Mouse (Mus musculus) lung, postnatal 4 days (tissue): Measurements from ENCODE around the gene Polr2e.

Experiments used
- DNase-seq, 2 experiments: peaks; one replicate each; pipeline ENCODE4 v3.0.0; 2021

Polr2e gene

DNA sequence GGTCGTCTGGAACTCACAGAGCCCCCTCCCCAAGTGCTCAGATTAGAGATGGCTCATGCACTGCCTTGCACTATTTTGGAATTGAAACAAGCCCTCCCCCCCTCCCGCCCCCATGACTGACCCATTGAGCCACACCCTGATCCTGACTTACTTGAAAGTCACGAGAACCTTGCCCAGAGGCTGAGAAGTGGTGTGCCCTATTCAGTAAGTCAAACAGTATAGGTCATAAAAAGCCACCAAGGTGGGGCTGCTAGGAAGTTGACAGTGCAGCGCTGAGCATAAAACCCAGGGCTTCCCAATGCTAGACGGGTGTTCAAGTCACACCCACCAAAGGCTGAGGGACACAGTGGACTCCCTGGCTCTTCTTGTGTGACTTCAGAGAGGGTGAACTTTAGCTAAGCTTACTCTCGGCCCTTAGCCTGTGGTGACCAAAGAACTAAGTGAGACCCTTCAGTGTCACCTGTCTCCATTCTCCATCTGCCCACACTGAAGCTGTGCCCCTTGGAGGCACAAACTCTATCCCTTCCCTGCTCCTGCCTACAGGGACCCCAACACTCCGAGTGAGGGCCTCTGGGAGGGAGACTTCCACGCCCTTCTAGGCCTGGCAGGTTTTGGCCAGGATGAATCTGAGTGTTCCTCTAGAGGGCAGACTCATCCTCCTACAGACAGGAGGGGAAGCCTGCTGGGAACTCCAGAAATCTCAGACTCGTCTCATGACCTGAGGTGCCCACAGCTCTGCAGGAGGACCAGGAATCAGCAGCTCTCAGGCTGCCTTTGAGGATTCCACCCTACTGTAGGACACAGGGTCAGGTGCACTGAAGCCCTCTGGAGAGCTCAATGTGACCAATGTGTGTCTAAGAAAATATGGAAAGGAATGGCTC, 5.8 kb downstream of the Polr2e start:
- peak; percentile 67 to 75 for DNase-seq

DNA sequence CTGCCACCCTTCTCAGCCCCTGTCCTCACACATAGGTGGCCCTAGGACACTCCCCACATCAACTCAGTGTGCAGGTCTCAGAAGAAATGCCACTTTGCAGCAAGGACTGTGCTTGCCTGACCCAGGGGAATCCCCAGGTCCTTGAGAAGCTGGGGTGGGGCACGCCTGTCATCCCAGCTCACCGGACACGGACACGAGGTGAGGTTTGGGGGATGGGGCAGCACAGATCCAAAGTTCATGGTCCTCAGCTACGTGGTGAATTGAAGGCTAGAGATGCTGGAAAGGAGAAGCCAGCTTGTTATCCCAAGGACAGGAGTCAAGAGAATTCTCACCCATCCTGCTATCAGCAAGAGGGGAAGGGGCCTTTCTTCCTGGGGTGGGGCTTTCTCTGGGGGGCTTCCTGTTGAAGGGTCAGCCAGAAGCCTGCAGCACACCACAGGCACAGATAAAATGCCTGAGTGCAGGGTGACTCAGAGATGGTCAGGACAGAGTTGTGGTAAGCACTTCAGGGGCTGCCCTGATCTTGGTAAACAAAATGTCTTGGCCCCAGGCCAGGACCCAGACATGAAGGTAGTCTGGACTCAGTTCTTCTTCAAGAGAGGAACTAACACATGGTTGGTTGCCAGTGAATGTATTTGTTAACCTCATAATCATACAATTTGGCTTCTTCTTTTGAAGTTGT, 6.7 kb downstream of the Polr2e start:
- peak; percentile 85 to 86 for DNase-seq

DNA sequence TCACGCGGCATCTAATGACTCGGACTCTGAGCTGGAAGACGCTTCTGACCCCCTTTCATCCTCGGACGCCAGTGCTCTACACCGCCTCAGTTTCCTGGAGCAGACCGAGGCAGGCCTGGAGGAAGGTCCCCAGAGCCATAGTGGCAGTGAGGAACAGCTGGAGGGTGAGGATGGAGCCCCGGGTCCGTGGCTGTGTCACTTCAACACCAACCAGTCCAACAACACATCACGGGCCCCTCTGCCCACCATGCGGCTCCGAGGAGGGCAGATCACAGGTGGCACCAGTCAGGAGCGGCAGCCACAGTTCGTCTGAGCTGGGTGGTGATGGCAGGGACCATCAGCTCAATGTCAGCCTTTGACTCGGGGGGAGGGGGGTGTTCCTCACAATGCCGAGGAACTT, 8.9 kb downstream of the Polr2e start:
- no peak for DNase-seq

DNA sequence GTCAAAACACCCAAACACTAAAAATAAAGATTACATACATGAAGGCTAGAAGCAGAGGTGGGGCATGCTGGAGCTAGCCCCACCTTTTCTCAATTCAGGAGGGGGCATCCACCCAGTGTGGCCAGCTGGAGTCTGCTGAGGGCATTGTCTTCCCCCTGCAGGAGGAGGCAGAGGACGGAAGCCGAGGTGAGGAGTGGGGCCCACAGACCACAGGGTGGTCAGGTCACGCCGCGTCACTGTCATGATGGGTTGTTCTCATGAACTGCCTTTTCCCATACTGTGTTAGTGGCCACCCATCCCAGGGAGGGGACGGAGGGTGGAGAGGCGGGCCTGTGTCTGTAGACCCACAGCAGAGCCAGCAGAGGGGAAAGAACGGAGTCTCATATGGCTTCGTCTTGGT, 9.4 kb downstream of the Polr2e start:
- DNase-seq = no peak

DNA sequence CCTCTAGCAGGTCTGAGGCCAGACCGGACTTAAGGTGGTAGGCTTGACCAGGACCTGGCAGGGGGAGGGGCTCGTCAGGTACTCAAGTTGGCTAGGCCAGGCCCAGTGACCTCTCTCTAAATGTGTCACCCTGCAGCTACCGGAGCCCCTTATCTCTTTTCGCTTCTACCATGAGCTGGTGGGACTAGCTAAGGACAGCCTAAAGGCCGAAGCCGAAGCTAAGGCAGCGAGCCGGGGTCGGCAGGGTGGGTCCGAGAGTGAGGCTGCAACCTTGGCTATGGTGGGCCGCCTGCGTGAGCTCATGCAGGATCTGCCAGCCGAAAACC, 11.1 kb downstream of the Polr2e start:
- DNase-seq = no peak

DNA sequence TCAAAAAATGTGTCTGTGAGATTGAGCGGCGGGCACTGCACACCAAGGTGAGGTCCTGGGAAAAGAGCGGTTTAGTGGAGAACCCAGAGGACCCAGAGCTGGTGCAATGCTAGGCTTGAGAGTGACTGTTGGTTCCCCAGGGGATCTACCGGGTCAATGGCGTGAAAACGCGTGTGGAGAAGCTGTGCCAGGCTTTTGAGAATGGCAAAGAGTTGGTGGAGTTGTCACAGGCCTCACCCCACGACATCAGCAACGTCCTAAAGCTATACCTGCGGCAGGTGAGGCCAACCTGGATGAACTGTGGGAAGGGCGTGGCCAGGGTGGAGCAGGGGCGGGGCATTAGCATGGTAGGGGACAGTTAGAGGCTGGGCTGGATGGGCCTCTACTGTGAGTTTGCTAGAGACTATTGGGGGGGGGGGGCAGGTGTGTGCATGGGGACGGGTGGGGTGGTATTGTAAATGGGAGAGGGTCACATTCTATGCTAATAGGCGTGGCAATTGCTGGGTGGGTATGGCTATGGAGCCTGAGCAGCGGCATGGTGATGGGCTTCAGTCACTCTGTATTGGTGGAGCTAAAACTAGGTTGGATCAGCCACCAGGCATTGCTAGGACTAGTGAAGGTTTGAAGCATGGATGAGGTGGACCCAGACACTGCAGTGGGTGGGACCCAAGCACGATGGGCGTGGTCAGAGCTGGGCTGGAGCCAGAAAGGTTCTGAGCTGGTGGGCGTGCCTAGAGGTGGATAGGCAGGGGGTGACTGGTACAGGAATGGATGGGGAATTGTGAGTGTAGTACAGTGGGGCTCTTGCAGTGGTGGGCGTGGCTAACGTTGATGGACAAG, 11.7 kb downstream of the Polr2e start:
- no peak for DNase-seq

DNA sequence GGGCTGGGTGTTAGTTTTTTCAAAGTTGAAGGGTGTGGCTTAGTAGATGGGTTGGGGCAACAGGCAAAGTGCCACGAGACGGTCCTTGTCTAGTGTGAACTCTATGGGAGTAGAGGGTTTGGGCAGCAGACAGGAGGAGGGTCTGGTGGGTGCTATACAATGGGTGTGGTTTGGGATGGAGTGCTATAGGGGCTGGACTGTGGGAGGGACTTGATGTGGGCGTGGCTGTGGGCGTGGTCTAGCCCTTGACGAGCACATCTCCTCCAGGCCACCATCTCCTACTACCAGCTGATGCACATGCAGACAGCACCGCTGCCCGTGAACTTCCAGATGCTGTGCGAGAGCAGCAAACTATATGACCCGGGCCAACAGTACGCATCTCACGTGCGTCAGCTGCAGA, 13.7 kb downstream of the Polr2e start:
- no peak for DNase-seq

DNA sequence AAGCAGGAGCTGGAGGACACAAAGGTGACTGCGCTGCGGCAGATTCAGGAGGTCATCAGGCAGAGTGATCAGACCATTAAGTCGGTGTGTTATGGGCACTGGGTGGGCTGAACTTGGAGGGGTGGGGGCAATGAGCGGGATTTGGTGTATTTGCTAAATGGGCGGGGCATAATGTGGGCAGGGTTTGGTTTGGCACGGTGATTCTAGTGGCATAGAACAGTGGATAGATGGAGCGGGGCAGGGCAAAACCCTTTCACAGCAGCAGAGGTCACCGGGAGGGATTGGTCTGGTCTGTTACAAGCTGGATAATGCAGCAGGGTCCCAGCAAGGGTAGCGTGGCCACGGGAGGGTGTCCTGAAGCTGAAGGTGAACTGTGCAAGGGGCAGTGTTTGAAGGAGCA, 14.1 kb downstream of the Polr2e start:
- DNase-seq = no peak

DNA sequence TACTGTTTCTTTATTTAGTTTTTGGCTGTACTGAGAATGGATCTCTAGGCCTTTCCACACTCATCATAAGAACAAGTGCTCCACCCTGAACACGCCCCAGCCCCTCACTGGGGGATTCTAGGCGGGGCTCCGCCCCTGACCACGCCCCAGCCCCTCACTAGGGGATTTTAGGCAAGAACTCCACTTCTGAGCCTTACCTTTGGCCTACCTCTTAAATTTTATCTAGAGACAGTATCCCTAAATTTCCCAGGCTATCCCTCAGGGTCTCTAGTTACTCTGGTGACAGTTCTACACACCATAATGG, 14.6 kb downstream of the Polr2e start:
- no peak for DNase-seq

DNA sequence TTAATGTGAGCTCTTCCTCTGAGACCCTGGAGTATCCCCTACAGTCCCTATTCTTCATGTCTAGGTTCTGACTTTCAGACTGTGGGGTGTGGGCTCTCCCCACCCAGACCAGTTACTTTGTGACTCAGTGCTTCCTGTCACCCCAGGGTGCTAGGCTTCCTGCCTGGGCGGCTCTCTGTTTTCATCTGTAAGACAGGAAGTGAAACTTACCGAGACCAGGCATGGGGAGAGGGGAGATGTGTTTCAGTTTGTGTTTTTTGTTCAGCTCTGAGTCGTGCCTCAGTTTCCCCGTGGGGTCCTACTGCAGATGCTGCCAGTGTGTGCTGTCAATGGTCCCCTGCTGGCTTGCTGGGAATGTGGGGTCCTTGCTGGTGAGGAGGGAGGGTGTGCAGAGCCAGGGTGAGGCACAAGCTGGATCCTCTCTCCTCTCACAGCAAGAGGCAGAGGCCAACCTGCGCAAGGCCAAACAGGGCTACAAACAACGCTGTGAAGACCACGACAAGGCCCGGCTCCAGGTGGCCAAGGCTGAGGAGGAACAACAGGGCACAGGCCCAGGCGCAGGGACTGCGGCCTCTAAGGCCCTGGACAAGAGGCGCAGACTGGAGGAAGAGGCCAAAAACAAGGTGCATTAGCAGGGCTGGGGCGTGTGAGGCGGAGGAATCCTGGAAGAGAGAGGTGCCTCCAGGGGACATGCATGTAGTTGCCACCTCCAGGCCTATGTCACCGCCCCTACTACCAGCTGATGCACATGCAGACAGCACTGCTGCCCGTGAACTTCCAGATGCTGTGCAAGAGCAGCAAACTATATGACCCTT, 15.2 kb downstream of the Polr2e start:
- no peak for DNase-seq

DNA sequence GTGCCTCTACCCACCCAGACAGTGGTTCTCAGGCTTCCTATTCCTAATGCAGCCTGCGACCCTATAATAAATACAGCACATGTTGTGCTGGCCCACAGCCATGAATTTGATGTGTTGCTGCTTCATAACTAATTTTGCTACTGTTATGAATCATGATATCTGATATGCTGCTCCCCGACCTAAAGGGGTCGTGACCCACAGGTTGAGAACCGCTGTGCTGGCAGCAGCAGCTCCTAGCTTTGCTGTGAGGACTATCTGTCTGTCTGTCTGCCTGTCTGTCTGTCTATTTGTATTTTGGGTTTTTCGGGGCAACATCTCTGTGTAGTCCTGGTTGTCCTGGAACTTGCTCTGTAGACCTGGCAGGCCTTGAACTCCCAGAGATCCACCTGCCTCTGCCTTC, 15.8 kb downstream of the Polr2e start:
- DNase-seq = no peak

DNA sequence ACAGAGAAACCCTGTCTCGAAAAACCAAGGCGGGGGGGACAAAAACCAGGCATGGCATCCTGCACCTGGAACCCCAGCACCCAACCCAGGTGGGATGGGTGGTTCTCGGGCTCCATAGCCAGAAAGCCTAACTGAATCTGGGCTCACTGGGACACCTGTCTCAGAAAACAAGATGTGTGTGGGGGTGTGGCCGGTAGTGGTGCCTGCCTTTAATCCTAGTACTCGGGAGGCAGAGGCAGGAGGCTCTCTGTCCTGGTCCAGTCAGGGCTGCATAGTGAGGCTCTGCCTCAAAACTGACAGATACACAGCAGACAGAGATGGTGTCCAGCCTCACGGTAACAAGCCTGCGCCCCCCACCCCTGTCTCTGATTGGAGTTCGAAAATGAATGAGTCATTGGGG, 16.8 kb downstream of the Polr2e start:
- no peak for DNase-seq

DNA sequence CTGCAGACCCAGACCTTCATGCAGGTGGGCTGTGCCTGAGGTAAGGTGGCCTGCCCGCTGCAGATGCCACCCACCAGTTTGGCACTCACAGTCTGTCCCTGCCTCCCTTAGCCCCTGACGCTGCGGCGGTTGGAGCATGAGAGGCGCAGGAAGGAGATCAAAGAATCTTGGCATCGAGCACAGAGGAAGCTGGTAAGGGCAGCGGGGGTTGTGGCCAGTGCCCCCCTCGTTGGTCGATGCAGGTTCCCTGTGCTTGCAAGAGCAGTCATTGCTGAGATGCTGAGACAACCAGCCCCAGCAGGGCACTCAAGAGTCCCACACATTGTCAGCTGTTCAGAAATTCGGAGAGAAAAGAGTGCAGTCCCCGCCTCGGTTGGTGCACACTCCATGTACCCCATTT, 17.4 kb downstream of the Polr2e start:
- no peak for DNase-seq

DNA sequence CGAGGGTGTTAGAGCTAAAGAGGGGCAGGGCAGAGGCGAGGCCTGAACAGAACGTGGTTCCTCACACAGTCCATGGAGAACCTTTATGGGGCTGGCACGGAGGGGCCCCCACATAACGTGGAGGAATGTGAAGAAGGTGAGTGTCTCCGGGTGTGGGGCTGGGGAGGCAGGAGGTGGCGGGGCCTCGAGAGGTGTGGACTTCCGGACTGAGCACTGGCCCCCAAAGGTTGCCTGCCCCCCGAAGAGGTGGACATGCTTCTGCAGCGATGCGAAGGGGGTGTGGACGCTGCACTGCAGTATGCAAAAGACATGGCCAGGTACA, 18.3 kb downstream of the Polr2e start:
- DNase-seq = no peak

DNA sequence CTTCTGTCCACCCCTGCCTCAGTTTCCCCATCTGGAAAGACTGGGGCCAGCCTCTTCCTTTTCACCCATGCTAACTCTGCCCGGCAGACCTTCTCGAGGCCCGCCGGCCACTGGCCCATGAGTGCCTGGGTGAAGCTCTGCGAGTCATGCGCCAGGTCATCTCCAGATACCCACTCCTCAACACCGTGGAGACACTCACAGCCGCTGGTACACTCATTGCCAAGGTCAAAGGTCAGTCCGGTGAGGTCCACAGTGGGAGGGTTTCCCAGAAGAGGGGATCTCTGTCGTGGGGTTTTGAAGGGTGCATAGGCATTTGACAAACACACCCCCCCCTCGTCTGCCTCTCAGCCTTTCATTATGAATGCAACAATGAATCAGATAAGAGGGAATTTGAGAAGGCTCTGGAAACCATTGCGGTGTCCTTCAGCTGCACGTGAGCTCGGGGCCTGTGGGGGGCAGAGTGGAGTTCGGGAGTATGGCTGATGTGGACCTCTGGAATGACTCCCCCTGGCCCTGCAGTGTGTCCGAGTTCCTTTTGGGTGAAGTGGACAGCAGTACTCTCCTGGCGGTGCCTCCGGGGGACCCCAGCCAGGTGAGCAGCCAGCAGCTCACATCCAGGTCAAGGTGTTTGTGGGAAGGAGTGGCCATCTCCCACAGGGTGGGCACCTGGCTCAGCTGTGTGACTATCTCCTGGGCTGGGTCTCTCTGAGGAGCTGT, 18.8 kb downstream of the Polr2e start:
- DNase-seq = no peak

DNA sequence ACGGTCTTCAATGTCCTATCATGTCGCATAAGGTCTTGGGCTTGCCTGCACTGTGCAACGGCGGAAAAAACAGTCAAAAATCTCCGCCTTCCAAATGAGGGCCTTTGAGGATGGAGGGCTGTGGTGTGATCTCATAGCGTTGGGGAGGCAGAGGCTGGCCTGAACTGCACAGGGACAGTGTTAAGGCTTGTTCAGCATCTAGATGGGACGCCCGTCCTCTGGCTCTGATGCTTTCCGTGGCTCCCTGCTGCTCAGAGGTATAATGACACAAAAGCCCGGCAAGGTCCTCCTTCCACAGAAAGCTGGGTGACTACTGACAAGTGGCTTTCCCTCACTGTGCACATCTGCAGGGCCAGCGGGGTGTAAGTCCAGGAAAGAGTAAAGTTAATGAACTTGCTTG, 19.4 kb downstream of the Polr2e start:
- DNase-seq = no peak

DNA sequence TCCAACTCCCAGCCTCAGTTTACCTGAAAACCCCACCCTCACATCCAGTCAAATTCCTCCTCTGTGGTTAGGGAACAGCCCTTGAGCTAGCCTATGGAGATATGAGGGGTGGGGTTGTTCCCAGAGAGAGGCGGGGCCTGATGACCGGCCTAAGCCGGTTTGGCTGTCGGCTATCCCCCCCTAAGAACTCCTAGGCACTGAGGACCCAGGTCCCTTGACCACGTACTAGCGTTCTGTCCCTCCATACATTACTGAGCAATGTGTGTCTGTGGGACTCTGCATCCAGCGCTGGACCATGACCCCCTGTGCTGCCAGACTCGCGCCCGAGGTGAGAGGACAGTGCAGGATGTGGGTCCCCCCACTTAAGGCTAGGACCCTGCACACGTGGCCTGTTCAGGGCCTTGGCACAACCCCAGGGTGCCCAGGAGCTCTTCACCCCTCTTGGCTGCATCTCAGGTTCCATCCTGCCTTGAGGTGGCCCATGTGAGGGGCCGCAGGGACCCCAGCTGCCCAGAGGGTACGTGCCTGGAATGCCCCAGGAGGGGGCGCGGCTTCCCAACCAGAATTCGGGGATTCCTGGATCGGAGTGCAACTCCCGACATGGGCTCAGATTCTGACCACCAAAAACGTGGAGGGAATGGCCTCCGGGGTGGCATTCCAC, 20.0 kb downstream of the Polr2e start:
- DNase-seq = peak in 1 of 2 experiments; percentile 53

DNA sequence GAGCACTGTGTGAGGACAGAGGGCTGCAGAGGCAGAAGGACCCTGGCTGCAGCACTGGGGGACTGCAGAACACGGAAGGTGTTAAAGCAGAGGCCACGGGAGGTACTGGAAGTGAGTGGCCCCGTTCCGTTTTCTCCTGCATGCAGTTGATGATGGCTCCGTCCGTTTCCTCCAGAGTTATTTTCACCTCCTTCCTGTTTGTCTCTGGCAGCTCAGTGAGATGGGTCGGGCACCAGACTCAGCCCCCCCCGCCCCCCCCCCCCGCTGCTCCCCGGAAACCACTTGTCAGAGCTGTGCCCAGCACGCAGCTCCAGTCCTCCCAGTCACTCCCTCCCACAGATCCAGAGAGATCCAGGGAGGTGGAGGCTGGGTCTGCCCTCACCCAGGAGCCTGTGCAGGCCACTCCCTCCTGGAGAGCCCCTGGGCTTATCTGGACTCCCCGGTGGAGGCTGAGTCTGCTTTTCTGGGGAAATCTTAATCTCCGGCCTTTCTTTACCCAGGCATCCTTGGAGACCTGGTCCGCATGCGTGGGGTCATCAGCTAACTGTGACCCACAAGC, 20.8 kb downstream of the Polr2e start:
- peak; percentile 68 to 78 for DNase-seq

DNA sequence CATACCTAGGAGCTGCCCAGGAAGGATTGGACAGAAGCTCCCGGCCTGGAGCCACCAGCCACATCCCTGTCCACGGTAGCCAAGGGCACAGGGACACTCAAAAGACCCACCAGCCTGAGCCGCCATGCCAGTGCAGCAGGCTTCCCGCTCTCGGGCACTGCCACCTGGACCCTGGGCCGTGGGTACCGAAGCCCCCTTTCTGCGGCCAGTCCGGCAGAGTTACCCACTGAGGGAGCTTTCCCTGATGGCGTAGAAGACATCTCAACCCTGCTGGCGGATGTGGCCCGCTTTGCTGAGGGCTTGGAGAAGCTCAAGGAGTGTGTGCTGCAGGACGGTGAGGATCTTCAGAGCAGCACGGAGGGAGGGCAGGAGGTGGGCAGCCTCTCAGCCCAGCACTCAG, 21.8 kb downstream of the Polr2e start:
- DNase-seq = no peak

DNA sequence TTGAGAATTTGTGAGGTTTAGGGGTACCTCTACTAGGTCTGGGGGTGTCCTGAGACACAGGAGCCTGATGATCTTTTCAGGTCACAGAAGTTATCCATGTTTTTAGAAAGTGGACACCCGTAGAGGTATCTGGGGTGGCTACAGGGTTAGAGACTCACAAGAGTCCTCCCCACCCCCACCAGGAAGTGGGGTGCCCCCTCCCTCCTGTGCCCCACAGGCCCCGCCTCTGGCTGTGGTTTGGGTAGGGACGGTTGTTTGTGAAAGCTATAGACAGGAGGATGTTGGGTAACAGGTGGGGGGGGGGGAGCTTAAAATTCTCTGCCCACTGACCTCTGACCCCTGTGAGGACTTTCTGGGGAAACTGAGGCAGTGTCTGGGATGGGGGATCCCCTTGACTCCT, 22.2 kb downstream of the Polr2e start:
- peak; percentile 84 to 85 for DNase-seq

DNA sequence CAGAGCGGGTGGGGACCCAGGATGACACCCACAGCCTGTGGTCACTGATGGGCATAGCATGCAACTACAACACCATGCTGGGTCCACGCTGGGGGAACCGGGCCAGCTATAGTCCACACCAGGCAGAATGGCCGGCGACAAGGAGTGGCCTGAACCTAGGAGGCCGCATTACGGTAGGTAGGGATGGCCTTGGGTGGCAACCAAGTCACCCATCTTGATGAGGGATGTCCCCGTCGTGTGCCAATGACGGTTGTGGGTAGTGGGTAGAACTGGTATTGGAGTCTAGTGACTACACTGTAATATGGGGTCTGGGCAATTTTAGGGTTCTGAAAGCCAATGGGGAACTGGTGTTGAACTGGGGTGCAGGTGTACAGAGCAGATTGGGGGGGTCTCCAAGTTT, 22.7 kb downstream of the Polr2e start:
- DNase-seq = no peak

DNA sequence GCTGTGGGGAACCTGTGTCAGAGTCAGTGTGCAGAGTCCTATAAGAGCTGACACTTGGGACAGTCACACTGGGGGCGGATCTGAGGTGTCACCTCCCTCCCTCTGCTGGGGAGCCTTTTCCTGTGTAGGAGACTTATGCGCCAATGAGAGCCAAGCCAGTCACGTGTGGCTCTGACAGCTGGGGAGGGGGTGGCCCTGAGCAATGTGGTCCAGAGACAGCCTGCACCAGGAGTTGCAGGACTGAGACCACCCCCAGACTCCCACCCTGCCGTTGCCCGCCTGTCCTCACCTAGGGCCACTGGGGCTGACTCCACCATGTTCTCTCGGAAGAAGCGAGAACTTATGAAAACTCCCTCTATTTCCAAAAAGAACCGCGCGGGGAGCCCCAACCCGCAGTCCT, 23.1 kb downstream of the Polr2e start, which contains the start of gene Arhgap45:
Arhgap45 (plus strand) TSS at position 143 of the 400 bp plus-strand sequence.
- DNase-seq = peak; percentile 77 to 78
